Mouse (Mus musculus): Measurements from ENCODE around the gene Cish. TPM values are rescaled to one million over a fixed set of nuclear protein-coding genes. Genes with fewer than 3 reads are reported as not detected.

Gene Cish
- 7.2 and 7.4 TPM in 2 replicates for polyA plus RNA-seq (2015; fragmentation: Nextera tagmentation; extraction: Ambion mirVana)

GRCm38 (mm10) chr9:107296016-107296040 is at the start of gene Cish:
Gene Cish (plus strand): TSS chr9:107296026.
- Histone ChIP-seq H3K9ac (peak within 1 kb of the TSS; percentile 67), H3K27ac (peak within 1 kb of the TSS; percentile 52), H3K27me3 (replicated peaks) (no peaks in the 10 kb centered on the region; the same call in none of the 2 replicates), H3K4me3 (peak within 1 kb of the TSS; percentile 72), H3K9me3 (no peaks in the 10 kb centered on the region), H3K36me3 (replicated peaks) (no peaks in the 10 kb centered on the region), H3K4me1 (peaks cover 22% of the 10 kb centered on the region), H3K4me2 (peak within 1 kb of the TSS; percentile 97)
- no peak for ATAC-seq (replicated peaks)

- no peaks in the 10 kb centered on the region for H3K36me3 ChIP-seq (replicated peaks)
- no peak overlapping the region for H3K4me3 ChIP-seq
- H3K9me3 ChIP-seq = no peaks in the 10 kb centered on the region
- ATAC-seq (replicated peaks) = no peak
- H3K4me1 ChIP-seq = no peaks in the 10 kb centered on the region
- H3K9ac ChIP-seq = no peak overlapping the region
- no peaks in the 10 kb centered on the region for H3K27me3 ChIP-seq (replicated peaks)
- H3K27ac ChIP-seq = no peak overlapping the region
- 79% methylated on average over 4 of the region's 4 CpGs for WGBS
- H3K4me2 ChIP-seq = no peak overlapping the region
These were observed 49.7 kb upstream of the Cish start for GRCm38 (mm10) chr9:107246170-107246569.

GRCm38 (mm10) chr9:107249154-107249553 is 46.7 kb upstream of the Cish start:
- H3K27me3 ChIP-seq (replicated peaks) = no peaks in the 10 kb centered on the region
- H3K9me3 ChIP-seq = no peaks in the 10 kb centered on the region
- H3K4me2 ChIP-seq = no peak overlapping the region
- ATAC-seq (replicated peaks) = no peak
- 77% methylated on average over 6 of the region's 6 CpGs for WGBS
- H3K27ac ChIP-seq = no peak overlapping the region
- no peak overlapping the region for H3K9ac ChIP-seq
- no peak overlapping the region for H3K4me3 ChIP-seq
- no peaks in the 10 kb centered on the region for H3K36me3 ChIP-seq (replicated peaks)
- H3K4me1 ChIP-seq = peaks cover 14% of the 10 kb centered on the region

- Histone ChIP-seq H3K27ac (no peak overlapping the region), H3K4me3 (no peak overlapping the region), H3K27me3 (replicated peaks) (no peaks in the 10 kb centered on the region), H3K9ac (no peak overlapping the region), H3K36me3 (replicated peaks) (no peaks in the 10 kb centered on the region), H3K9me3 (no peaks in the 10 kb centered on the region), H3K4me1 (peaks cover 29% of the 10 kb centered on the region), H3K4me2 (no peak overlapping the region)
- WGBS = 80% methylated on average over 14 of the region's 14 CpGs
- ATAC-seq (replicated peaks) = no peak
These were observed 45.1 kb upstream of the Cish start for GRCm38 (mm10) chr9:107250416-107251337.

GRCm38 (mm10) chr9:107252164-107252563 is 43.7 kb upstream of the Cish start:
- 4% methylated on average over 5 of the region's 5 CpGs for WGBS
- Histone ChIP-seq H3K27me3 (replicated peaks) (no peaks in the 10 kb centered on the region), H3K9ac (no peak overlapping the region), H3K4me1 (peaks cover 35% of the 10 kb centered on the region), H3K27ac (peak overlapping the region; percentile 70), H3K4me2 (no peak overlapping the region; the same call in 1 of the 2 replicates), H3K36me3 (replicated peaks) (no peaks in the 10 kb centered on the region), H3K4me3 (no peak overlapping the region), H3K9me3 (no peaks in the 10 kb centered on the region)
- peak; percentile 82 for ATAC-seq (replicated peaks)

GRCm38 (mm10) chr9:107254476-107254875 is 41.4 kb upstream of the Cish start:
- peak; percentile 69 for ATAC-seq (replicated peaks)
- H3K36me3 ChIP-seq (replicated peaks) = no peaks in the 10 kb centered on the region
- 59% methylated on average over 12 of the region's 12 CpGs for WGBS
- H3K4me2 ChIP-seq = 0 out of 2 replicates have a peak overlapping the region, but pooled peaks have one; percentile 12
- no peak overlapping the region for H3K9ac ChIP-seq
- H3K4me1 ChIP-seq = peaks cover 35% of the 10 kb centered on the region
- H3K9me3 ChIP-seq = no peaks in the 10 kb centered on the region
- H3K27me3 ChIP-seq (replicated peaks) = no peaks in the 10 kb centered on the region
- no peak overlapping the region for H3K4me3 ChIP-seq
- peak overlapping the region; percentile 55; the same call in 1 of the 2 replicates for H3K27ac ChIP-seq

GRCm38 (mm10) chr9:107254925-107255324 is 40.9 kb upstream of the Cish start:
- no peaks in the 10 kb centered on the region for H3K36me3 ChIP-seq (replicated peaks)
- H3K27me3 ChIP-seq (replicated peaks) = no peaks in the 10 kb centered on the region
- H3K4me3 ChIP-seq = no peak overlapping the region
- 92% methylated on average over 3 of the region's 3 CpGs for WGBS
- H3K4me2 ChIP-seq = no peak overlapping the region
- peak overlapping the region; percentile 55 for H3K27ac ChIP-seq
- no peak for ATAC-seq (replicated peaks)
- no peaks in the 10 kb centered on the region for H3K9me3 ChIP-seq
- no peak overlapping the region for H3K9ac ChIP-seq
- peaks cover 35% of the 10 kb centered on the region for H3K4me1 ChIP-seq

- no peaks in the 10 kb centered on the region for H3K36me3 ChIP-seq (replicated peaks)
These were observed 40.2 kb upstream of the Cish start for GRCm38 (mm10) chr9:107255596-107255995.

GRCm38 (mm10) chr9:107259571-107259970 is 36.3 kb upstream of the Cish start:
- Histone ChIP-seq H3K9ac (no peak overlapping the region), H3K36me3 (replicated peaks) (no peaks in the 10 kb centered on the region), H3K9me3 (no peaks in the 10 kb centered on the region), H3K4me2 (no peak overlapping the region), H3K27ac (0 out of 2 replicates have a peak overlapping the region, but pooled peaks have one; percentile 15), H3K4me3 (no peak overlapping the region), H3K27me3 (replicated peaks) (no peaks in the 10 kb centered on the region), H3K4me1 (peaks cover 17% of the 10 kb centered on the region)
- no peak for ATAC-seq (replicated peaks)
- 69% methylated on average over 6 of the region's 6 CpGs for WGBS

More at GRCm38 (mm10) chr9:107255596-107255995, 40.2 kb upstream of the Cish start:
- no peaks in the 10 kb centered on the region for H3K9me3 ChIP-seq
- WGBS = 28% methylated on average over 3 of the region's 3 CpGs
- 0 out of 2 replicates have a peak, but pooled peaks have one; percentile 12 for ATAC-seq (replicated peaks)
- H3K4me3 ChIP-seq = no peak overlapping the region
- no peaks in the 10 kb centered on the region for H3K27me3 ChIP-seq (replicated peaks)
- no peak overlapping the region for H3K4me2 ChIP-seq
- peaks cover 35% of the 10 kb centered on the region for H3K4me1 ChIP-seq
- H3K27ac ChIP-seq = peak overlapping the region; percentile 52
- no peak overlapping the region for H3K9ac ChIP-seq

- no peak for ATAC-seq (replicated peaks)
- WGBS = 66% methylated on average over 2 of the region's 2 CpGs
- Histone ChIP-seq H3K4me2 (no peak overlapping the region), H3K27ac (no peak overlapping the region), H3K4me1 (peaks cover 8% of the 10 kb centered on the region), H3K4me3 (no peak overlapping the region), H3K9ac (no peak overlapping the region), H3K36me3 (replicated peaks) (no peaks in the 10 kb centered on the region), H3K27me3 (replicated peaks) (no peaks in the 10 kb centered on the region), H3K9me3 (no peaks in the 10 kb centered on the region)
These were observed 35.4 kb upstream of the Cish start for GRCm38 (mm10) chr9:107260429-107260828.

- no peak for ATAC-seq (replicated peaks)
- H3K9ac ChIP-seq = no peak overlapping the region
- H3K27ac ChIP-seq = no peak overlapping the region
These were observed 35.0 kb upstream of the Cish start for GRCm38 (mm10) chr9:107260836-107261235.

GRCm38 (mm10) chr9:107261792-107262191 is 34.0 kb upstream of the Cish start:
- Histone ChIP-seq H3K9me3 (no peaks in the 10 kb centered on the region), H3K36me3 (replicated peaks) (no peaks in the 10 kb centered on the region), H3K4me3 (no peak overlapping the region), H3K27me3 (replicated peaks) (no peaks in the 10 kb centered on the region), H3K4me1 (no peaks in the 10 kb centered on the region), H3K27ac (no peak overlapping the region), H3K9ac (no peak overlapping the region), H3K4me2 (no peak overlapping the region)
- no peak for ATAC-seq (replicated peaks)
- WGBS = 83% methylated on average over 6 of the region's 6 CpGs

More at GRCm38 (mm10) chr9:107260836-107261235, 35.0 kb upstream of the Cish start:
- H3K4me2 ChIP-seq = no peak overlapping the region
- no peaks in the 10 kb centered on the region for H3K36me3 ChIP-seq (replicated peaks)
- H3K4me3 ChIP-seq = no peak overlapping the region
- no peaks in the 10 kb centered on the region for H3K27me3 ChIP-seq (replicated peaks)
- no peaks in the 10 kb centered on the region for H3K9me3 ChIP-seq
- peaks cover 4% of the 10 kb centered on the region for H3K4me1 ChIP-seq
- 64% methylated on average over 8 of the region's 8 CpGs for WGBS

GRCm38 (mm10) chr9:107262375-107262774 is 33.5 kb upstream of the Cish start:
- WGBS = 71% methylated on average over 7 of the region's 7 CpGs
- H3K4me2 ChIP-seq = no peak overlapping the region
- H3K27ac ChIP-seq = no peak overlapping the region
- no peaks in the 10 kb centered on the region for H3K27me3 ChIP-seq (replicated peaks)
- H3K4me1 ChIP-seq = no peaks in the 10 kb centered on the region
- no peak for ATAC-seq (replicated peaks)
- no peaks in the 10 kb centered on the region for H3K36me3 ChIP-seq (replicated peaks)
- no peaks in the 10 kb centered on the region for H3K9me3 ChIP-seq
- no peak overlapping the region for H3K4me3 ChIP-seq
- no peak overlapping the region for H3K9ac ChIP-seq

Measured in midbrain, embryonic 15.5 days (tissue).